Mouse (Mus musculus): ENCODE data around the gene Pcdh7.

The Pcdh7 gene

DNA sequence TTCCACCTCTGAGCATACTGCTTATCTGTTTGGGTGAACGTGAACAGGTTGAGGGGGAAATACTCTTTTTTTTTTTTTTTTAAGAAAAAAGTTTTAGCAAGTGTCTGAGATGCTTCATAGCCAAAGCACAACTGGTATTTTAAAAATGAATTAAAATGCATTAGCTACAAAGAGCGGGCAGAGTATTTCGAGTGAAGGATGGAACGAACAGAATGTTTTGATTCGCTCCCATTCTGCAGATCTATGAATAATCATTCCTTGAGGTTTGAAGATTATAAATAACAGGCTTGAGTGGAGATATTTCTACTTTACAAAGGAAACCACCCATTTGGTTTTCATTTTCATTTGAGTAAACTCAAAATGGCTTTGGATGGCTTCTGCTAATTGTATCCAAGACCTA, 214.0 kb downstream of the Pcdh7 start:
- no peak for DNase-seq

DNA sequence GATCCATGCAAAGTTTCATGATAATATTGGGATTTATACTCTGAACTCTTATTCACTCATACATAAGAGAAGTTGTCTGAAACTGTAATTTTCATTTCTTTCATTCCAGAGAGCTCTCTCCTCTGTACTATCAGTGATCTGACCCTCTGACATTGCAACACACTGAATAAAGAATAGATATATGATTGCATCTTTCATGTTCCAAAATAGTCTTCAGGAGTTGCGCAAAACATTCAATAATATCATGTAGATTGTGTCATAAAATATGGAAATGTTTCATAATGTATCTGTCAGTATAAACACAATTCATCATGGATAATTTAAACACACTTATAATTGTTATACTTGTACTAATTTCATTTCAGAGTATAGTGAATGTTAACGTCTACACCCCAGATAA, 216.9 kb downstream of the Pcdh7 start:
- no peak for DNase-seq

DNA sequence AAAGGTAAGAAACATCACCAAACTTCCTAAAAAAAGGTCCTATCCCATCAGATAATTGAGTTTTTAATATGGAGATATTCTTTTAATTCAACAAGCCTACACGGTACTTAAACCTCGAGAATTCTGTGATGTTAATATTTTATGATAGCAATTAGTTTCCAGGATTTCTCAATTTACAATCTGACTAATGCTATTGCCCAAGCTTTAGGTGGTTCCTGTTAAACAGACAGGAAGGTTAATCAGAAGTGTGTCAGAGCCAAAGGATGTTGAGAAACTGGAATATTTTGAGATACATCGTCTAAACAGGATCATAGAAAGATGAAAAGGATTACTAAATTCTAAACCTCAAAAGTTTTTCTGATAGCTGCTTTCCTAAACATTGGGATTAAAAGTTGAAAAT, 222.7 kb downstream of the Pcdh7 start:
- no peak for DNase-seq

DNA sequence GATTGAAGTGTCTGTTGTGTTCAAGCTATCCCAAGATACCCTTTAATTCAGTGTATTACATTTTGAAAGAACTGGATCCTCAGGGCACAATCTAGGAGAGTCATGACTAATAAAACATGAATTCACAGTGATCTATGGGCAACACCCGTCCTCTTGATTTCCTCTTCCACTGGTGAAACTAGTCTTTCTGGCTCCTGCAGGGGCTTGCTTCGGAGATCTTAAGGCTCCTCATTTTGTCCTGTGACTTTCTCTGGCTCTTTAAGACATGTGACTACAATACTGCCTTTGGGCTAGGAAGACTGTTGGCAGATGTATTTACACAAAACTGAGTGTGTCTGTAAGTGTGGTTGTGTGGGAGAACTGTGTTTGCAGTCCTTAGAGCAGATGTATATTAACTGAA, 225.4 kb downstream of the Pcdh7 start:
- no peak for DNase-seq

DNA sequence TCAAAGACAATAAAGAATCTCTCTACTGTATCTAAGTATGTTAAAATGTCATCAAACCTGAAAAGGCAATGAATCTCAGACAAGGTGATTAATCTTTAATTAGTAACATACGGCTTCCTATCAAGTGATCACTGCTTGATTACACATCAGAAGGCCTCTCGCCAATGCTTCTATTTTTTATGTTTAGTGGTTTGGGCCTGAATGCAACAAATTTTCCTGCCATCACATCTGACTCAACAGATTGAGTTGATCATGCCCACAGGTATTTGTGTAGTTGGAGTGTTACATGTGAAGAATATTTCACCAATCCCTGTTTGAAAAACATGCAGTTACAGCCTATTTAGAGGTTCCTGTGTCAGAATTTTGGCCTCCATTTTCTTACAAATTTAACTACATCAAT, 225.8 kb downstream of the Pcdh7 start:
- DNase-seq, result no peak

DNA sequence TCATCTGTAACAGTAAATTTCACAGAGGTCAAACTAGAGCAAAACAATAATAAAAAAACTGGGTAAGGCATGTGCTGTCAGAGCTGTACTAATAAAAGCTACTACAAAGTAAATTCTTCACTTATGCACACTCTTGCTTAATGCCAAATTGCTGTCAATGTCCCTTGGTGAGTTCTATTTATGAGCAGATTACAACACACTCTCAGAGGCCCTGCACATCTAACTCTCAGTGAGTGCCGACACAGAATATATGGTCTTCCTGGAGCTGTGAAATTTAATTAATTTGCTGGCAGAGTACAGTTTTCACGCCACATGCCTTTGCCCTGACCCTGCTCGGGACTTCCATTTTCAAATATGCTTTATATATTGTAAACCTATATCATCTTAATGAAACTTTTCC, 227.7 kb downstream of the Pcdh7 start:
- no peak for DNase-seq

DNA sequence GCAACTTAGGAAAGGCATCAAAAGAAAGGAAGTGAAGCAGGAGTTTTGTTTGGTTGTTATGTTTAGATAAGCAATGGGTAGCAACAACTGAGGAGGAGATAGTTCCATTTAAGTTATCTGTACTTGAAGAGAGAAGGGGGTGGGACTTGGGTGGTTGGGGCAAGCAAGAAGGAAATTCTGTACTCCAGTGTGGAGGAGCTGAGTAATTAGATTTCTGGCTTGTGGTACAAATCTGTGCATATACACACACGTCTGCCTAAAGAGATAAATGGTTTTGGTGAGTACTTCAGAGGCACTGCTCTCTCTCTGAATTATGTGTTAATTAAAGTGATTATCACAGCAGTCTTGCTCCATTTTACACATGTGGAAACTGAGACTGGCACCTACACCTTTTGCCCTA, 241.6 kb downstream of the Pcdh7 start:
- DNase-seq, result no peak

DNA sequence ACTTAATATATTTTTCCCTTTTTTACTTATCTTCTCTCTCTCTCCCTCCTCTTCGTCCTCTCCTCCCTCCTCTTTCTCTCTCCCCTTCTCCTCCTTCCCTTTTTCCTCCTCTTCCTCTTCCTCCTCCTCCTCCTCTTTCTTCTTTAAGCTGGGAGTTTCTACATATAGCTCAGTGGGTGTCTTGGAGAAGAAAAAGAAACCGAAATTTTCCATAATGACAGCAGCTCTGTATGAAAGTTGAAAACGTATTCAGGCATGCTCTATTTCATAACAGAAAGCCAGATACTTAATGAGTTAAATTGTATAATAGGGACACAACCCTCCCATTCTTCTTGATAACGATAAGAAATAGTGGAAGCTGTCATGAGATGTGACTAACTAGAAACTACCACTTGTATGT, 246.0 kb downstream of the Pcdh7 start:
- no peak for DNase-seq

DNA sequence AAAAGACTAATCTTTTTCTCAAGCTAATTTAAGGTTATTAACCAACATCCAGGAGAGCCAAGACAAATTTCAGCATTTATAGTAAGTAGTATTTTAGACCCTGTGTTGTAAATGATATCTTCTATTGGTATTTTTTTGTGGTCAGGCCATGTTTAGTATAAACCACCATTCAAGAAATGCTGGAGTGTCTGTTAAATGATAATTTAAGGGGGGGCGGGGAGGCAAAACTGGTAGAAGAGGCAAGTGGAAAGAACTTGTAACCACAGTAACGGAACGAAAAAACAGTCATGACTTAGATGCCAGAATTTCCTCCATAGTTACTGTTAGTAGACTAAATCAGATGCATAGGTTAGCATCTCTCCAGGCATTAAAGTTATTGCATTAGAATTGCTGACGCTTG, 246.4 kb downstream of the Pcdh7 start:
- DNase-seq, result no peak

DNA sequence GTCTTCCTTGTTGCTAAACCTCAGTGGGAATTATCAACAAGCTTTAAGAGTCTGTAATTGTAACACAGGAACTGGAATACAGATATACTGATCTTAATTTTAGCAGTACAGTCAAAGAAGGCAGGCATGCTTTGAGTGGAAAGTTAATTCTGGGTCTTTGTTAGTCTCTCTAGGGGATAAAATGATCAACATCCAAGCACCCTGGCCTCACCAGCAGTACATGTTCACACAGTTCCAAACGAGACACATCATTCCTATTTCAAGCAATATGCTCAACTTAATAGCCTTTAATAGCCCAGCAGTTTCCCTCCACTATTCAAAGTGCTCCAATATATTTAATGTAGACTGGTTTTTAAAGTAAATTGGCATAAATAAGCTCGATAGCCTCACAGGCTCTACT, 275.8 kb downstream of the Pcdh7 start:
- DNase-seq, result no peak

DNA sequence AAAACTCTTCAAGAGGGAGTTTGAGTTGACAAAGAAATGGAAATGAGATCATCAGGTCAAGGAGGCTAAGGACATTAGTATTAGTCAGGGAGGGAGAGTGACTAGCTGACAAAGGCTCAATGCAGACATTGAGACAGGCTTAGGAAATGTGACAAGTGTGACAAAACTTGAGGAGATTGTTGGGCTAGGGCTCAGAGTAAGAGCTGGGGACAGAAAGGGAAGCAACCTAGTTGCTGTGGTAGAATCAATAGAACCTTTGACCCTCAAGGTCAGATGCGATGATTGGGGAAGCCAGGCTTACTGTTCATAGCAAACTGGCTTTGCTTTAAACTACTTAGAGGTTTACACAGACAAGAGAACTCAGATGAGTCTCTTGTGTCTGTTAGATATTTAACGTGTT, 303.6 kb downstream of the Pcdh7 start:
- DNase-seq, result no peak

DNA sequence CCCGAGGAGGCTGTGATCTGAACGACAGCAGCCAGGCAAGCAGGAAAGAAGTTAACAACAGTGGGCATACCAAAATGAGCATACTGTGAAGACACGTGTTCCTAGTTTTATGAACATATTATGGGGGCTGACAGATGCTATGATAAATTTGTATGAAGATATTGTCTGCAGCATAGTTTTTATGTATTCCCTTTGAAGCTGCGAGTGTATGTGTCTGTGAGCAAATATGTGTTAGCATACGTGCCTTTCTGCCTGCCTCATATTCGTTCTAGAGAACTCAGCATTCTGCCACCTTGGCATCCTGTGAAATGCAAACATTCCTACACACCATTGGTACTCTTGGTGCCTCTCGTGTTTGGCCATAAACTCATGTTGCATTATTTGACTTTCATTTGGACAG, 307.4 kb downstream of the Pcdh7 start:
- DNase-seq, result no peak

DNA sequence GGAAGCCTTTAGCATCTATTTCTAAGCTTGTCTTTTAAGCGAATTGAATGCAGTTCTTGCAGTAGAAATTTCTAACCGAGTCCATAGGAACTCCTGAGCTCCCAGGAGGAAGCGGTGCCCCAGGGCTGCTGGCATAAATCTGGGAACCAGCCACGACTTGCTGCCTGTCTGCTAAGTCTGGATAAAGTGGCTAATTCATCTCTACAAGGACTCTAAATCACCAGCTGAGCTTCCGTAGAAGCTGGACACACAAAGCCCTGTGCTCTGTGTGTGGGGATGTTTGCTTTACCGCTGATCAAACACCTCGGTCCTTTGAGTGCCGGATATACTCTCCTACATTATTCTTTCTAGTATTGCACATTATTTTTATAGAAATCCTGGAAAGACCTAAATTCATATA, 308.0 kb downstream of the Pcdh7 start:
- DNase-seq, result peak; percentile 5

DNA sequence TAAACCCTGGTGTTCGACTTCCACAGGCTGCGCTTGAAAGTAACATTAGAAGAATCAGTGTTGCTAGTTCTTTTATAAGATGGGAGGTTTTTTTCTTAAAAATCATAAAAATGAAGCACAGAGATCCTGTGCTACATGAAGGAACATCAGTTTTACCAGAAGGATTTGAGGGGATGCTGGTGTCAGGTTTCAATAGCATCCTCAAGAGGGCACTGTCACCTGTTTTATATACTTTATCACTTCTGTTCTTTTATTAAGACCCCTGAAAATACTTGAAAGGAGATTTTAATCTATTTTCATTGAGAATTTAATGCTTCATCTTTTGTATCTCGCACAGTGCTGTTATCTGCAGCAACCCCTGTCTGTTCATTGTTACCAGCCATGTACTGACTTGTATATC, 322.1 kb downstream of the Pcdh7 start:
- no peak for DNase-seq

DNA sequence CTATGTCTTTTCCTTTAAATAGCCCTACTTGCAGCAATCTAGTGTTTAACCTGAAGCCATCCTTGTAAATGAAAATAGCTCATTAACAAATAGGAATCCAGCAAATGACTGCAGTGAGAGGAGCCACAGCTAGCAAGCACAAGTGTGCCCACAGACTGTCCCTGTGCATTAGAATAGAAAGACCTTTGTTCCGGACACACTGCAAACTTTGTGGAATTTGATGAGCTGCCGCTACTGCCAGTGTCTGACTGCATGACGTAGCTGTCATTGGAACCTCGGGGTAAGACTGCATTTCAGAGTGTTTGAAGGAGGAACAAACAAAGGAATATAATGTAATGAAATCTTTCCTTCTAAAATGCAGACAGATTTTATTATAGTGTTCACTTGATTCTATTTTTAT, 326.4 kb downstream of the Pcdh7 start:
- no peak for DNase-seq

DNA sequence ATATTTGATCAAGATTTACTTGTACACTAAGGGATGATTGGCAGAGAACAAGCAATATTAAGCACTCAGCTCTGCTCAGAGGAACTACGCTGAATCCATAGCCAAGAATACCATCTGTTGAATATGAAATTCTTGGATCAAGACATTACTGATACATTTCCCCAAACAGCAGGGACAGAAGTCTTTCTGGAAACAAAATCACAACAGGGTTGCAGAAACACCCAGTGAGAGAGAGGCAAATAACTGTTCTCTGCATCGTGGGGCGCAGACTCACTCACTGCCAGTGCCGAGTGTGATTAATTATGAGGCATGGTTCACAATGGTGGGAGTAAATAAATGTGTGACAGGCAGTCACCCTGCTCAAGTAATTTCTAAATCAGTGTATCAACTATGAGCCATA, 363.3 kb downstream of the Pcdh7 start:
- DNase-seq, result peak; percentile 43 to 46

DNA sequence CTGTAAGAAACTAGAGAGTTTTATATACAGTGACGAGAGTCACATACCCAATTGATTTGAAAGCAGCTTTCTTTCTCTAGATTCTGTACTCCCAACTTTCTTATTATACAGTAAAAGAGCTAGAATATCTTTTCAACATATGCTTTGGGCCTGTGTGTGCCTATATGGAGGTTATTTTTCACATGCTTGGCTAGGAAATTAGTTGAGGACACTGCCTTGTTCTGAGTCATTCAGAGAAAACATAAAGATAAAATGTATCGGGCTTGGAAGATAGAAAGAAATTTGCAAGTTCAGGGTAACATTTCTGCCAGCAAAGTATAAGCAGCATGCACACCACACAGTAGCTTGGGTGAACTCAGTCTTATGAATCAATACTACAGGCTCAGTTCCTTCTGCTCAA, 364.5 kb downstream of the Pcdh7 start:
- no peak for DNase-seq

DNA sequence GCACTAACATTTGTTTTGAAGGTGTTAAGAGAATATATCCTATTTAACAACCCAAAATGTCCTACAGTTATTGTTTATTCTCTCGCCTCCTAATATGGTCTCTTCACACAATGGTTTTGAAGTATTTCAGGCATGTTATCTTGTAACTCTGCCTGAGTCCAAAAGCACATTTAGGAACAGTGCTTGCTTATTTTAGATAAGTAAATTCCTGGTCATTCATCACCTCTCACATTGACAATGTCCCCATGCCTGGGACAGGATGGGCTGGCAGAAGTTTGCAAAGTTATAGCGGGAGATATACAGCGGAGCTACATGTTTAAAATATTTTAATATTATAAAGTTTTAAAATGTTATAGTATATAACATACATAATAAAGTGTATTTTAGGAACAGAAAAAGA, 365.3 kb downstream of the Pcdh7 start:
- DNase-seq, result no peak

DNA sequence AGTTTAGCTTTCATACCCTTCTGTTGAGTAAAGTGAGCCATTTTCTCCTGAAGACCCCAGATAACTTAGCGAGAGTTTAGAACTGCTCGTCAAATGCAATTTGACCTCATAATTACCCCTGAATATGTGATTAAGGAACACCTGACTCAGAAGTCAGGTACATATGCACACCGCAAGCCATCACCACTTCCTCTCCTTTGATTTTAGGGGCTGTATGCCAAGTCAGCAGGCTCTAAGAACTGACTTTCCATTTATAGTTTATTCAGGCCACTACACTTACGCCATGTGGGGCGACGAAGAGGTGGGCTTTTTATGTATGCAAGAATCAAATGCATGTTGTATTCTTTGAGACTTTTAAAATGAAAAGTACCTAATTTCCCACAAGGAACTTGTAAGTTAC, 366.2 kb downstream of the Pcdh7 start:
- DNase-seq, result no peak

DNA sequence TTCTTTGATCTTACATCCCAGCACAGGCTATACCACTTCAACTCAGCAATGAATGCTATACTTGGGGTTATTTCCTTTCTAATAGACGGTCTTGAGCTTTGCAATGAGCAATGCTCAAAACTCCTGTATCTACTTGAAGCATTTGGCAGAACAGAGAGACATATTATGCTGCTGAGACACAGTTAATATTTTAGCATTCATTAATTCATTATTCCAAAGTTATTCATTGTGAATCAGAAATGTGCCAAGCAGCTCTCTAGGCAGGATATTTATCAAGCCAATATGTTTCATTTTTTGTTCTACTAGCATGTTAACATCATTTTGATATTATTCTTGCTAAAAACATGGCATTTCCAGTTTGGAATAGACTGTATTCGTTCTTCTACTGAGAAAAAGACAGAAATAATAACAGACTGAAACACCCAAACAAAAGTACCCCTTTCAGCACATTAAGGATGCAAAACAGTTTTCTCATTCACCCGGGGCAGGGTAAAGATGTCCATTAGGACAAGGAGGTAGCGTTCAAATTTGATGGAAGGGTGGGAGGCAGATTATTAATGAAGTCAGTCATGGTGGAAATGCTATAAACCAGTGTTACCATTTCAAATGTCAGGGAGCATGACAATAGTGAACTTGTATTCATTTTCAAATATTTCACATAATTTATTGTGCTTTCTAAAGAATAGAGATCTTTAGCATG, 391.0 kb downstream of the Pcdh7 start:
- no peak for DNase-seq

DNA sequence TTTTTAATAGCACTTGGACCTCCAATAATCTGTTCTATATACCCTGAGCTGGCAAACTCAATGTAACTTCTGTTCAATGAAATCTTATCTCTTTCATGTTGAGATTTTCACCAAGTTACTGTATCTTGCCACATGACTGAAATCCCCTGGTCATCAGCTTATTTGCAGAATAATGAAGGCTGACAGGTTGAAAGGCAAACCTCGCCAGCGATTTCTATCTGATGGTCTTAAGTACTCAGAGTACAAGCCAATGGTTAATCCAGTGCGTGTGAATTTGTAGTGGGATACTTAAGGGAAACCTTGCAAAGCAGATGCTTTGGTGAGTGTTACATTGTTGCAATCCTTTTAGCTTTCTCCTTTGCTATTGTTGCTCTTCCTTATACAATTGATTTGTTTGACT, 398.3 kb downstream of the Pcdh7 start:
- no peak for DNase-seq

DNA sequence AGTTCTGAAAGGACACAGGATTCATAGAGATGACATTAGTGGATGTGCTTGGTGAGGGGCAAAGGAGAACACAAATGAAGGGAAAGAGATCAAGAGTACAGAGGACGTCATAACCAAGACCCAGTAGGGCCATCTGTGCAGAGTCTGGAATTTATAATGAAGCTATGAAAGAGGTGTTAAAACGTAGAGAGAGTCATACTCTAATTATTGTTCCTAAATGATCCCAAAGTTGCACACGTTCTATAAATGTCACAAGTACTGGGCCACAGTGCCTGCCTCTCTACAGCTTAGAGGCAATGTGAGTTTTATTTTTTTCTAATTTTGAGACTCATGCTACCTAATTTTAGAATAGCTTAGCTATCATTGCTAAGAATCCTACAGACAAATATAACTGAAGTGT, 400.1 kb downstream of the Pcdh7 start:
- no peak for DNase-seq

DNA sequence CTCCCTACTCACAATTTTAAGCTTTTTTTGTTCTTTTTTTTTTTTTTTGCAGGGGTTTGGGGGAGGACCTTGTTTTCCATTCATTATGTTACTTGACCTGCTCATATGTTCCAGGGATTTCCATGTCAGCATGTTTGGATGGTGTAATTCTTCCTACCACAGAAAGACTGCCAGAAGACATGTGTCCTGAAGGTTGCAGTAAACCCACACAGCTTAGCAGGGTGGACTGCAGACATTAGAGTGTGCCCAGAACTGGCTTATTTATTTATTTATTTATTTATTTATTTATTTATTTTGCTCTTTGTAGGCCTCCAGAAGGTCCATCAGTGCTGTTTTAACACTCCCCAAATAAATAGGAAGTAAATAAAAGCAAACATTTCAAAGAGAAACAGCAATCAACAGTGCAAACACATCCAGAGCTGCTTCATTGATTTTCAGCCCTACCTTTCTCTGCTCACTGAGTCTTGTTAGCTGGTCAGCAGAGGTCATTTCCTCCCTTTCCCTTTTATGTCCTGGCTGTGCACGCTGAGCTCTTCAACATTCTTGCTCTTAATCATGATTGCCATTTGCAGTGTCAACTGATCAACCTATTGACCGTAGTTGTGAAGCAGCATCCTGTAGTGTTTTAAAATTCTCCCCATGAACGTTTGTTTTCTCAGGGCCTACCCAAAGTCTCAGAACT, 401.3 kb downstream of the Pcdh7 start:
- DNase-seq, result no peak

DNA sequence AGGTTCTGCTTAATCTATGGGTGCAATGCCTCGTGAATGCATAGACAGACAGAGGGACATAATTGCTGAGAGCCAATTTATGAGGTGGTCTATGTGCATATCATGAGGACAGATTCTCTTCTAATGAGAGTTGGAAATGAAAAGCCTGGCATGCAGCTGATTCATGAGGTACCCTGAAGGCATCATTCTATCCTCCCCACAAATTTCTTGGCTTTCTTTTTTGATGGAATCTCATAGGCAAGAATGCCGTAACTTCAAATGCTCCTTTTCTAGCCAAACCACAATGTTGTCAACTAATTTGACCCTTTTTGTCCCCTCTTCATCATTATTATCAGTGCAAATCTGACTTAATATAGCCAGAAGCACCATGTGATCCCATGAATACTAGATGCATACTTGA, 426.1 kb downstream of the Pcdh7 start:
- no peak for DNase-seq

DNA sequence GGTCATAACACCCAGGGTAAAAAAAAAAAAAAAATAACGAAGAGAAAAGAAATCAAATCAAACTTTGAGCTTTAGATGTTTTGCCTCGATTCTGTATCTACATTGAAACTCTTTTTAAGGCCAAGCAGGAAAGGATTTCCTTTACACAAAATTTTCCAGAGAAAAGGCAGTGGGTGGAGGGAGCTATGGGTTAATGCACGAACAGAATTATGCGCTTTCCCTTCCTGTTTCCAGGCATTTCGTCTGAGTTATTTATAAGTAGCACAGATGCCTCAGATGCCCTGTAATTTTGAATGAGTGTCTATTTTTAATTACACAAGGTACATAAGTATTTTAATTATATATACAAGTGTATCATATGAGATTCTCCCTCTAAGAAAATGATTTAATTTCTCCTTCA, 436.2 kb downstream of the Pcdh7 start:
- DNase-seq, result no peak
